Comparison of ENCODE assay signal across 24 mouse cellular contexts in the genomic region with DNA sequence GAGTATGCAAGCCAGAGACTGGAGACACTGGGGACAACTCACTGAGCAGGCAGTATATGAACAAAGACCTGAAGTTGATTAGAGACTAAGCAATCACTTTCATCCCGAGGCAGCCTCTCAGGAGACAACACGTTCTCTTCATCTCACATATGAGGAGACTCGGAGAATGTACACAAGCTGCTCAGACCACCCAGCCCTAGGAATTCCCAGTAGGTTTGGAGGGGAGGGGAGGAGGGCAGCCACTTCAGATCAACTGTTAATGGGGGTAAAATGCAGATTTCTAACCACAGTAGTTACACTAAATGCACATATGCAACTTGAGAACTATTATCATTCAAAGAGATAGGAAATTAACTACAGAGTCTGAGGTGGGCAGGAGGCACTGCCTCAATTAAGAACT.
DNase-seq lines count a peak whose midpoint lies in the region; ATAC-seq lines count a peak whose summit lies in the region.
"Had no signal": no experiment of that assay in that cellular context is flagged by ENCODE, and none has a peak within 500 bp of the region (broad histone marks: within the 10 kb centered on the region; RNA-seq: fewer than 3 reads in every experiment).

No protein-coding gene starts in this region.

- ATAC-seq in forebrain, embryonic 12.5 days (ENCODE audit: low FRiP score), result no peak
- no peak for ATAC-seq in forebrain, embryonic 16.5 days
- ATAC-seq in neural tube, embryonic 13.5 days (ENCODE audit: low read depth), result no peak
- no peak for ATAC-seq in hindbrain, embryonic 12.5 days (ENCODE audit: low FRiP score)
- ATAC-seq: inflammation-experienced regulatory T-cells, adult 6 months had no signal

- H3K4me2 ChIP-seq in forebrain, embryonic 12.5 days, result no peak overlapping the region
- H3K4me2 ChIP-seq in forebrain, embryonic 16.5 days (ENCODE audit: low read length), result no peak overlapping the region
- H3K4me2 ChIP-seq in neural tube, embryonic 13.5 days, result no peak overlapping the region
- H3K4me2 ChIP-seq in hindbrain, embryonic 12.5 days (replicated peaks), result no peak overlapping the region
- H3K4me2 ChIP-seq: embryonic facial prominence, embryonic 15.5 days; heart, embryonic 11.5 days; limb, embryonic 13.5 days; liver, embryonic 13.5 days; lung, embryonic 14.5 days had no signal

- H3K27me3 ChIP-seq in forebrain, embryonic 12.5 days, result no peaks in the 10 kb centered on the region
- no peaks in the 10 kb centered on the region for H3K27me3 ChIP-seq in forebrain, embryonic 16.5 days (replicated peaks; ENCODE audit: control insufficient read depth, insufficient read depth, low read length)
- no peaks in the 10 kb centered on the region for H3K27me3 ChIP-seq in neural tube, embryonic 13.5 days
- H3K27me3 ChIP-seq in hindbrain, embryonic 12.5 days, result no peaks in the 10 kb centered on the region
- H3K27me3 ChIP-seq: CH12.LX; embryonic facial prominence, embryonic 15.5 days; limb, embryonic 13.5 days; liver, embryonic 13.5 days had no signal

- no peak overlapping the region for H3K4me3 ChIP-seq in forebrain, embryonic 12.5 days (replicated peaks)
- H3K4me3 ChIP-seq in forebrain, embryonic 16.5 days (replicated peaks; ENCODE audit: low read length), result no peak overlapping the region
- H3K4me3 ChIP-seq in neural tube, embryonic 13.5 days, result no peak overlapping the region
- no peak overlapping the region for H3K4me3 ChIP-seq in hindbrain, embryonic 12.5 days
- H3K4me3 ChIP-seq: embryonic facial prominence, embryonic 15.5 days; layer of hippocampus, adult 2 months; limb, embryonic 13.5 days; liver, embryonic 13.5 days had no signal

- 24% methylated on average over 3 of the region's 3 CpGs for WGBS in forebrain, embryonic 12.5 days
- 16% methylated on average over 3 of the region's 3 CpGs for WGBS in forebrain, embryonic 16.5 days
- WGBS in neural tube, embryonic 13.5 days, result 23% methylated on average over 3 of the region's 3 CpGs
- 21% methylated on average over 3 of the region's 3 CpGs for WGBS in hindbrain, embryonic 12.5 days

- no peaks in the 10 kb centered on the region for H3K36me3 ChIP-seq in forebrain, embryonic 12.5 days (replicated peaks)
- no peaks in the 10 kb centered on the region for H3K36me3 ChIP-seq in forebrain, embryonic 16.5 days (ENCODE audit: control insufficient read depth, insufficient read depth)
- H3K36me3 ChIP-seq in neural tube, embryonic 13.5 days, result no peaks in the 10 kb centered on the region
- no peaks in the 10 kb centered on the region for H3K36me3 ChIP-seq in hindbrain, embryonic 12.5 days
- H3K36me3 ChIP-seq: embryonic facial prominence, embryonic 15.5 days; limb, embryonic 13.5 days; liver, embryonic 13.5 days had no signal

- no peaks in the 10 kb centered on the region for H3K9me3 ChIP-seq in forebrain, embryonic 12.5 days
- H3K9me3 ChIP-seq in forebrain, embryonic 16.5 days (ENCODE audit: control insufficient read depth, low read length), result peaks cover 3% of the 10 kb centered on the region; the same call in 1 of the 2 replicates
- no peaks in the 10 kb centered on the region for H3K9me3 ChIP-seq in neural tube, embryonic 13.5 days
- H3K9me3 ChIP-seq in hindbrain, embryonic 12.5 days (replicated peaks), result peaks cover 5% of the 10 kb centered on the region; the same call in 1 of the 2 replicates
- H3K9me3 ChIP-seq: embryonic facial prominence, embryonic 15.5 days; liver, embryonic 13.5 days had no signal

- H3K9ac ChIP-seq in forebrain, embryonic 12.5 days, result no peak overlapping the region
- H3K9ac ChIP-seq in forebrain, embryonic 16.5 days (replicated peaks; ENCODE audit: low read depth, low read length), result no peak overlapping the region
- no peak overlapping the region for H3K9ac ChIP-seq in neural tube, embryonic 13.5 days
- no peak overlapping the region for H3K9ac ChIP-seq in hindbrain, embryonic 12.5 days
- H3K9ac ChIP-seq: embryonic facial prominence, embryonic 15.5 days; limb, embryonic 13.5 days; liver, embryonic 13.5 days; lung, embryonic 14.5 days had no signal

- H3K27ac ChIP-seq in forebrain, embryonic 12.5 days, result peak overlapping the region; percentile 19; the same call in 1 of the 2 replicates
- no peak overlapping the region for H3K27ac ChIP-seq in forebrain, embryonic 16.5 days (ENCODE audit: low read length)
- H3K27ac ChIP-seq in neural tube, embryonic 13.5 days (replicated peaks), result peak overlapping the region; percentile 88
- peak overlapping the region; percentile 87 for H3K27ac ChIP-seq in hindbrain, embryonic 12.5 days
- H3K27ac ChIP-seq: embryonic facial prominence, embryonic 15.5 days; layer of hippocampus, adult 2 months; limb, embryonic 13.5 days; liver, embryonic 13.5 days had no signal

- H3K4me1 ChIP-seq in forebrain, embryonic 12.5 days, result peaks cover 68% of the 10 kb centered on the region
- peaks cover 50% of the 10 kb centered on the region for H3K4me1 ChIP-seq in forebrain, embryonic 16.5 days (replicated peaks; ENCODE audit: control insufficient read depth, insufficient read depth, low read length)
- peaks cover 70% of the 10 kb centered on the region for H3K4me1 ChIP-seq in neural tube, embryonic 13.5 days (replicated peaks)
- H3K4me1 ChIP-seq in hindbrain, embryonic 12.5 days, result peaks cover 67% of the 10 kb centered on the region
- H3K4me1 ChIP-seq: liver, embryonic 13.5 days had no signal

- no peak for DNase-seq in neural tube, embryonic 10.5 days (ENCODE audit: extremely low spot score, low spot score)
- no peak for DNase-seq in ovary, postnatal 36 days (ENCODE audit: low spot score)
- no peak for DNase-seq in thymus, adult 18-20 months
- DNase-seq: adrenal gland, adult 2 months; cerebellum, adult 9-10 months; heart, postnatal 14 days; kidney, adult 2 months; kidney, postnatal 10 days; layer of hippocampus, postnatal 36 days; liver, embryonic 13.5 days; lung, embryonic 14.5 days; lung, postnatal 36 days; right cerebral cortex, adult 18-20 months; thymus, postnatal 4 days had no signal
